Mouse (Mus musculus) stomach, postnatal 0 days (tissue): ENCODE measurements around the gene Agk.

Experiments used
- CTCF ChIP-seq: IDR thresholded peaks from 2 replicates; pipeline ENCODE4 v1.5.1; 2016; ENCODE audit warnings: antibody characterized with exemption, low read depth, mild to moderate bottlenecking, moderate library complexity
- EP300 ChIP-seq: optimal IDR thresholded peaks from 2 replicates; pipeline ENCODE3; 2016; ENCODE audit warnings: antibody characterized with exemption

DNA sequence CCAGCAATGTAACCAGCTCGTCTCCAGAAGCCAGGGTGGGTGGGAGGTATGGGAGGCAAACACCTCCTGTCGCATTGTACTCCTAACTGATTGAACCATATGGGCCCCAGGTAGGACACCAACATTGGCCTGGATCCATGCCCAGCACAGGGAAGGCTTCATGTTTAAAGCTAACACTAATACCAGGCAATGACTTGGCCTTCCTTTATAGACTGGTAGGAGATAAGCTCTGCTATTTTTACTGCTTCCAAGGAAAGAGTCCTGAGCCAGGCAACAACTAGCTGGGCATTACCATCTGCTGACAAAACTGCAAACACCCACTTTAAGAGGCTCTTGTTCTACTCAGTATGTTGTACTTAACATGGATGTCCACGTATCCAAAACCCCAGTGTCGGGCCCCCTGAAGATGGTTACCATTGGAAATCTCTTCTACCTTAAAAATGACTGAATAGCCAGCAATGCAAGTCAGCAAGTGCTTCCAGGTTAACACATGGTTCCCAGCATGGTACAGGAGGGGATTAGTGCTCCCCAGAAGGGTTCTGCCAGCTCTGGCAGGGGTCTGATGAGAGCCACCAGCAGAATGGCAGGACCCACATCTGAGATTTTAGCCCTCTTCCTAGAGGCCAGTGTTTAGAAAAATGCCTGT is 78.8 kb downstream of the Agk start:
- no peak for TF ChIP-seq CTCF
- no peak for TF ChIP-seq EP300
